Mouse (Mus musculus) kidney, adult 2 months (tissue): ENCODE results near the gene Ccdc130.

ENCODE experiments used
- CTCF ChIP-seq: fragments of 200-500 bp; conservative IDR thresholded peaks from 2 replicates; pipeline ENCODE4 v1.5.1; 2011; ENCODE audit warnings: low read depth, mild to moderate bottlenecking, control low read depth, low read length, moderate library complexity, mixed read lengths; ENCODE audit not compliant: insufficient read depth, insufficient read length
- POLR2A ChIP-seq: fragments of 200-500 bp; IDR thresholded peaks from one replicate; pipeline ENCODE4 v1.6.1; 2011; ENCODE audit warnings: low read depth, low read length, control low read depth

DNA sequence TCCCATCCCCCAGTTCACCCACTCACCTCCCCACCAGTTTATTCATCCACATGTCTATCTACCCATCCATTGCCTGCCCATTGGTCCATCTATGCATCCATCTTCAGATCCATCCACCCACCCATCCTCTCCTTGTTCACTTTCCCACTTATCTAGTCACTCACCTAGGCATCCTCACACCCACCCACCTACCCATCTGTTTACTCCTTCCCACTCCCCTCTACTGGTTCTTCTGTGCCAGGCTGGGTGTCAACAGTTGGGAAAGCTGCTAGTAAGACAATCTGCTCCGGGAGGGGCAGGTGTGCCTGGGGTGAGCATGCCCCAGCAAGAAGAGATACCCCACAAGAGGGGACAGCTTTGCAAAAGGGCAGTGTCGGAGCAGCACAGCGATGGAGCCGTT is 9.1 kb downstream of the Ccdc130 start:
- TF ChIP-seq CTCF (no peak), POLR2A (no peak)
